Mouse (Mus musculus) c-Kit-positive CD71-positive TER-119-negative erythroid progenitor cells, embryonic 14.5 days (primary cell): ENCODE measurements at regions not wholly inside any gene's neighbourhood (a gene's known extent, or its start where the extent isn't known, plus 50 kb on each side); places are given as distances from the start of the nearest gene placed in this dataset.
"Not testable (repeated sequence)": the region's sequence is repeated elsewhere in the genome, so short reads cannot be mapped to it uniquely, and the experiment has no call there.

Experiments
- DNase-seq: peaks from one replicate; pipeline ENCODE4 v3.0.0-alpha.2; 2013; ENCODE audit warnings: low read depth

DNA sequence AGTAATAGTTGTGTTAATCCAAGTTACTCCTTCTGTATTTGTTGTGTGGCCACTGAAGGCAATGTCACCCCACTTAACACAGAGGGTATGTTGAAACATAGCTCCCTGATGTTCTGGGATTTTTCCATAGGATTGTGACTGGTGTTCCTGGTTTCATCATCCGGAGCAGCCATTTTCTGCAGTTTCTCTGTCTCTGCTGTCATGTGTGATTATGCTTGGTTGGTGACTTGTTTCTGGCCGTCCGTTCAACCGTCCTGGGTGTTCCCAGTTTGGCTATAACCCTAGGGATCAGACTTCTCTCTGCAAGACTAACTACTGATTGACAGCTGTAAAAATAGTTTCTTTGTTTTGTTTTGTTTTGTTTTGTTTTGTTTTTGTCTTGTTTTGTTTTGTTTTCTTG is 98.1 kb upstream of the Rpl34 start:
- no peak for DNase-seq

DNA sequence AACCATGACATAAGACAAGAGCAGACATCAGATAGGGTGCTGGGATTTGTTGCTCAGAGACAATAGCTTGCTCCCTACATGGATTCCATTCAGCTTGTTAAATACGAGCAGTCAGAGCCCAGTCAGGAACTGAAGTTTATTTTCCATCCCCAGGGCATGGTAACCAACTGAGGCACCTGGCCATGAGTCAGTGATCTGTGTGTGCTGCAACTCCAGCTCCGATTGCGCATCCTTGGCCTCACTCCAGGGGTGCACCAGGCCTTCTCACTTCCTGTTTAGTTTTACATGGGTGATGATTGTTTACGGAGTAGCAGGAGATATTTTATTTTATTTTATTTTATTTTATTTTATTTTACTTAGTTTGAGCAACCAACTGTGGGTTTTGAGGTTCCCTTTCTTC is 97.7 kb upstream of the Rpl34 start:
- DNase-seq, result no peak

DNA sequence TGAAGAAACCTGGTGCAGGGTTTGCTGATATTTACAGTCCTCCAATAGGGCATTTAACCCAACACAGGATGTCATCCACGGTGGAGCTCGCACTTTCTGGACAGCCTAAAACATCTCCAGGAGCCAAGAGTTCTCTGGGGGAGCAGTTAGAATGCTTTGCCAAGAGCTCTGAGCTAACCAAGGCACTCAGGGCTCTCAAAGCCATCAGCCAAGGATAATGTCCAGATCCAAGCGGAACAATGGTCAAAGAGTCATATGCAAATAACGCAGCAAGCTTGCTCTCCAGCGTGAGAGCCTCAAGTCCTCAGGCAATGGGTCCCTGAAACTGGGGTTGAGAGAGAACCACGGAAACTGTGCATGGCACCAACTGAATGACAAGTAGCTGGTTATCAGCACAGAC is 96.8 kb upstream of the Rpl34 start:
- no peak for DNase-seq

DNA sequence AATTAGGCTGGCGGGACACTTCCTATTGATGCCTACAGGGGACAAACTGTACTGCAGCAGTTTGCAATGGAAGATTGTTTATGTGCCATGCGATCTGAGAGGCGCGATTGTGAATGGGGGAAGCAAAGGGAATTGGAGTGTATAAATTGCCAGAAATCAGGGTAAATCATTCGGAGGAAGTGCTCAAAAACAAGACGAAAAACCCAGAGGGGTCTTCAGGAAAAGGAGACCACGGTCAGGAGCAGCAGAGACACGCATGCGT is 89.6 kb upstream of the Rpl34 start:
- no peak for DNase-seq

DNA sequence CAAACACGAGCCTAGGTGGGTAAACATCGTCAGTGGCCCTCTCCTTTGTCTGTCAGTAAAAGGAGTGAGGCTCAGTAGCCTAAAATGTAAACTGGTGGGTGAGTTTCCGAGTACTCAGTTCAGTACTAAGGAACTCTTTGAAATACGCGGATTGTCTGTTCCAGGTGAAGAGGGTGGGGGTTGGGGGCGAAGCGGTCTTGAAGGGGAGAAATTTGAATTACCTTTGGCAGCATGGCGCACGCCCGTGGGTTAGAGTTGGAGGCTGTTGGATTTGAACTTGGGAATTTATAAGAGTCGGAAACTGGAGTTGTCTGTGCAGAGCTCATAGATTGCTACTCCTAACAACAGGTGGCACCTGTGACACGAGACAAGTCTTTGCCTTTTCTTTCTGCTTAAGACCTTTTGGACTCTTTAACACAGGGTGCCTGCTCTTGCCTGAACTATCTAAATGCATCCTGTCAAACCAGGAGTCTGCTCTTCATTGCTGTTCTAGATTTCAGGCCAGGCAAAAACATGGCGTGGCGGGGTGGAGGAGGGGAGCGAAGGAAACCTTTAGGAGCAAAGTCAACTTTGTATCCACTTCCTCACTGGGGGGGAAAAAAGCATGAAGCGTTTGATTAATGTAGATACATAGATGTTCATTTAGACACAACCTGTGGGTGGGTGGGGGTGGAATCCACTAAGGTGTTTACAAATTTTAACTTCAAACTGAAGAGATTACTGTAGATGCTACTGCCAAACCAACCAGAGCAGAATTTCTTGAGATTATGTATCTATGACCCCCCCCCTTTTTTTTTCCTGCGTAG is 89.0 kb upstream of the Rpl34 start:
- no peak for DNase-seq

DNA sequence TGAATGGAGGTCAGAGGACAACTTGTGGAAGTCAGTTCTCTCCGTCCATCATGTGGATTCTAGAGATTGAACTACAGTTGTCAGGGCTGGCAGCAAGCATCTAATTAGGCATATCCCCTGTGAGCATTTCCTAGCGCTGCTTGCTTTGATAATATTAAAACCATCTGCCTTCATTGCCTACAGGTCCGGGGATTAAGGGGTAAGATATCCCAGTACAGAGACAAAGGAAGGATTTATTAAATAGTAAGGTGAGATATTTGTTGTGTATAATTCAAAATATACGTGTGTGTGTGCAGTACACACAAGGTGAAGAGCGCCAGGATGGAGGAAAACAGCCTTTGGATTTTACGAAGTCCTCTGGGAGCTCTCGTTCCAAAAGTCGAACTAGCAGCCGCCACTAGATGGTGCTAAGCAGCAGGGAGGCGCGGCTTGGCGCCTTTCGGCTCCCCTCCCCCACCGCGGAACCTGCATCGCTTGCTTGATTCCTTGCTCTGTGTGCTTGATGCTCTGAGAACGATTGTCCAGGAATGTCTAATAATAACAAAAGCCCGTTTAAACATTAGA is 88.4 kb upstream of the Rpl34 start:
- DNase-seq, result peak; percentile 61

DNA sequence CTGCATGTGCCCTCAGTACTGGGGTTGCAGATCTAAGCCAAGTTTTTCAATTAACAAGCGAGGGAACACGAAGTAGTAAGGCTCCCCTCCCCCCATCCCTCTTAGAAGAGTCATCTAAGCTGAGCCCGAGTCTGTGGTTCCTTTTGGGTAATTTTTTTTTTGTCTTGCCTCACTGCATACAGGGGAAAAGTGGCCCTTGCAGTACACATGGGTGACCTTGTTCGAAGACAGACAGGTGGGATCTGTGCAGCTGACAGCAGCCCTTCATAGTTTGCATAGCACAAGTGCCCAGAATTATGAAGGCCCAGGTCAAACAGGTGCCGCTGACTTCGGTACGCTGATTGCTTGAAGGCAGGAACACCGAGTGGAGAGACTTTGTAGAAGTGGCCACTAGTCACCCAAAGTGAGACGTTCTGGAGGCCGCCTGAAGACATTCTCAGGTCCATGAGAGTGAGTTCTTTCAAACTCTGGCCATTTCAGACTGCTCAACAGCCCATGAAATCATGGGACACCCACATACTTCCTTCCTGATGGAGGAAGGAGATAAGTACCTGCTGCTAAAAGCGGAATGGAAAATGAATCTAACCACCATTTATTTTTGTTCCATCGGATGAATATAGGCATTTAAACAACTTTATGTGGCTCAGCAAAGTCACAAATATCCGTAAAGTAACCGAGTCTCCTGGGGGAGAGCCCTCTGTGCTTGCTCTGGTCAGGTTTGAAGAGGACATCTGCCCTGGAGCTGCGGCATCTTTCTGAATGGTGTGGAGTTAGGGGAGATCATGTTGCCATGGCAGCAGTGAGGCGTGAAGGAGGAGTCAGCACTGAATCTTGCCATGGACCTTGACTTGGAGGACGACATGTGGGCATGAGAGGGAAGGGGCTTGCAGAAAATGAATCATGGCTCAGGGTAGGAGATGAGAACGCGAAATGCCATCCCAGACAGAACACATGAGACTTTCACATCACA is 79.8 kb upstream of the Rpl34 start:
- no peak for DNase-seq

DNA sequence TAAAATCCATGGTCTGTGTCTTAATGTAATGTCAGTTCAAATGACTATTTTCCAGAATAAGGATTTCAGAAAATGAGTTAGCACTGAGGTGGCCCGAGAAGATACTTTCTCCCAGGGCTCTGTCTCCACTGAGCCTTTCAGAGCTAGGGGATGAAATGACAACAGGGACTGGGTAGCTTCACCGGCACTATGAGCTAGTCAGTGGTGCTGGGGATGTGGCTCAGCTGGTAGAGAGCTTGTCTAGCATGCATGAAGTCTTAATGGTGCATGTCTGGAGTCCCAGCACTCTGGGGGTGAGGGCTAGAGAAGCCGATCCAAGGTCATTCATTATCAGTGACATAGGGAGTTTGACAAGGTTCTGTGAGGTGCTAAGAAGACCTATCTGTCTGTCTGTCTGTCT is 75.1 kb upstream of the Rpl34 start:
- DNase-seq, result no peak

DNA sequence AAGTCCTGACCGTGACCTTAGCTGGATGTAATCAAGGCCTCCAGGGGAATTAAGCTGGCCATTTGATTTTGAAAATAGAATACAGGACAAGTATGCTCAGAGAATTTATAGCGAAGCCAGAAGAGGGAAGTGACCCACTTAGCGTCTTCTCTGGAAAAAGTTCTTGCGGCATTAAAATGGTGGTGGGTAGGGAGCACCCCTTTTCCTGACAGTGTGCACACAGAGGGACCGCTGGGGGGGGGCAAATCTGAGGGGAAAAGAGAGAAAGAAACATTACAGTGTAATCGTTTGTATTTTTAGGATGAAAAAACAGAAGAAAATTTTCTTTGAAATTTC is 74.1 kb upstream of the Rpl34 start:
- no peak for DNase-seq

DNA sequence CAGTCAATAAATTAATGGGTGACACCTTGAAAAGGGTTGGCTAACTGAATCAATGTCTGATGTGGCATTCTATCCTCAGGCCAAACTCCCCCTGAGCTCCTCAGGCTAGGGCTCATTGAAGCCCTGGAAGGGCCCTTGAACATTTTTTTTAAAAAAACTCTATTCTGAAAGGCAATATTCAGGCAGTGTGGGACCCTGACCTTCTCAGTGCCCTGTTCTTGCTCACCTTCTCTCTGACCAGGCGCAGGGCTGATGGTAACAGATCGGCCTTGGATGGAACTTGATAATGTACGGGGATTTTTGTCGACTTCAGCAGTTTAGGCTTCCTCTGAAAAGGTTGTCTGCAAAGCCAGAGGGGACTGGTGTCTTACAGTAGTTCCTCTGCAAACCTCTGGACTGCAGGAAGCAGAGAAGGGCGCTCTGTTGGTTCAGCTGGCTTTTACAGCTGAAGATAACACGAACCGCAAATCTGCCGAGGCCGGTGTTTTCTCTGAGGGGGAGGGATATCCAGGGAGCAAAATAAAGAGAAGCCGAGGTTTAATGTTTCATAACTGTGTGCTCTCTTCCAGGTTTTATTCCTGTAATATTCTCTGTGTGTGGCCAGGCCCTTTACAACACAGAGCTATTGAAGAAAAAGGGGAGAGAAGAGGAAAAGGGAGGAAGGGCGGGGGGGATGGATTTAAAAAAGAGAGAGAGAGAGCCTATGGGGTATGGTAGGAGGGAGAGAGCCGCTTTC is 73.6 kb upstream of the Rpl34 start:
- no peak for DNase-seq

DNA sequence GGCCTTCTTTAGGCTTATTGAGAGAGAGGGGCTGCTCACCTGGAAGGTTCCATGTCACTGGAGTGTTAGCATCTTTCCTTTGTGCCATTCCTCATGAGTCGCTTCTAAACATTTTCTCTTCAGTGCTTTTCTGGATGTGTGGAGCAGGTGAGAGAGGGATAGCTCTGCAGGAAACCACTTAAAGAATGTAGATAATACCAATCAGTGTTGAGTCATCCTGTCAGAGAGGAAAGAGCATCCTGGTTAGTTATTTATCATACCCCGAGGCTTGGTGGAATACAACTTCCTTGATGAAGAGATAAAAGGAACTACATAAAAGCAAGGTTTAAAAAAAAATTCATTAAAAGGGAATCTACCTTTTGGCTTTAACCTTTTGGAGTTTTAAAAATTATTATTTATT is 69.8 kb upstream of the Rpl34 start:
- DNase-seq, result no peak

DNA sequence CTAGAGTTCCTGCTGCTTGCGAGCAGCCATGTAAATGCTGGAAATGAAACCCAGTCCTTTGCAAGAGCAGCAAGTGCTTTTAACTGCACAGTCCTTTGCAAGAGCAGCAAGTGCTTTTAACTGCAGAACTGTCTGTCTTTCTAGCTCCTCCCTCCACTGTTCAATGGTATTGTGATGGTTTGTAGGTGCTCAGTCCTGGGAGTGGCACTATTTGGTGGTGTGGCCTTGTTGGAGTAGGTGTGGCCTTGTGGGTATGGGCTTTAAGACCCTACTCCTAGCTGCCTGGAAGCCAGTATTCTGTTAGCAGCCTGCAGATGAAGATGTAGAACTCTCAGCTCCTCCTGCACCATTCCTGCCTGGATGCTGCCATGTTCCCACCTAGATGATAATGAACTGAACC is 67.8 kb upstream of the Rpl34 start:
- not testable (repeated sequence) for DNase-seq

DNA sequence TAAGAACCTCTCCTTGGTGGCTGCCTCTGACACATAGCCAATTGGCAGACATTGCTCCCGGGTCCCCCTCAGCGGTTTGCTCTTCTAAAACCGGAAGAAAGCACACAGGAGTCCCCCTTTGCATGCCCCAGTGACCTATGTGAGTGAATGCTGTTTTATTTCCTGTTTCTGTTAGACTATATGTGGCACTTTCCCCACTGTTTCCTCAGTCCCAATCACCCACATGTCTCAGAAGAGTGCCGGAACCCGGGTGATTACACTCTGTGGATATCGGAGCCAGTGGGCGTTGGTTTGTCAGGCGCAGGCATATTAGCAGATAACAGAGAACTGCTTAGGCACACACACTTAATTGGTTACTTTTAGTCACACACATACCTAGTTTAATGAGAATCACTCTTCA is 66.3 kb upstream of the Rpl34 start:
- DNase-seq, result no peak

DNA sequence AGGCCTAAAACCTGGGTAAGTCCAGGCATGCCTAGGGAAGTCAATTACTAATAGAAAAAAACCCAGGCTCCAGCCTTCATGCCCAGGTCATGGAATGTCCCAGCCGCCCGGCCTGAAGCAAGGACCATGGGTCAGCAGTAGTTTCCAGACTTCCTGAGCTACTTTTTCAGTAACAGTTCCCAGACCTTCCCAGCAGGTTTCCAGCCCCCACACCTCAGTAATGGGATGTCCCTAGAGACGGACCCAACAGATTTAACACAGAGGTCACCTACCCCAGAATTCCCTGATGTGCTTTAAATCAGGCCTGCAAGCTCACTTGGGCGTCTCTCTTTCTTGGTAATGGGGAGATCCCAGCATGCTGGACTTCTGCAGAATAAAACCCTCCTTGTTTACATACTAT is 65.2 kb upstream of the Rpl34 start:
- DNase-seq, result no peak

DNA sequence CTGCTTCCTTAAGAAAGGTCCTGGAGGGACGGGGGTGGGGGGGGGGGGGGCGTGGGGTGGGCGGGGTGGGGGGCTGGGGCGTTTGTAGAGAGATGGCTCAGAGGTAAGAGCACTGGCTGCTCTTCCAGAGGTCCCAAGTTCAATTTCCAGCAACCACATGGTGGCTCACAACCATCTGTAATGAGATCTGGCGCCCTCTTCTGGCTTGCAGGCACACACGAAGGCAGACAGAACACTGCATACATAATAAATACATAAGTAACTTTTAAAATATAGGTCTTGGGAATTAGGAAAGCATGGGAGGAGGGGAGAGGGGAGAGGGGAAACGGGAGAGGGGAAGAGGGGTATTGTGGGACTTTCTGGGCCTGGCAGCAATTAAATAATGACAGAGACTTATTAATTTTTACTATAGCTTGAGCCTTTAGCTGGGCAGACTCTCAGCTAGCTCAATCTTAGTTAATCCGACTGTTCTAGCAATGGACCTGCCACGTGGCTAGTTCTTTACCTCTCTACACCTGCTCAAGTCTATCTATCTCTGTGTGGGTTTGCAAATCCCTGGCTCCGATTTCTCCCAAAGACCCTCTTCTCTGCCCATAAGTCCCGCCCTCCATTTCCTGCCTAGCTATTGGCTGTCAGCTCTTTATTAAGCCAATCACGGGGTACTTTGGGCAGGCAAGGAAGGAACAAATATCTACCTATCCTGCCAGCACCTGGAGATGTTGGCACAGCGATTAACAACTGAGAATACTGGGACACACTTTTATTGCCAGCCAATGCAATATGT is 64.1 kb upstream of the Rpl34 start:
- DNase-seq, result no peak

DNA sequence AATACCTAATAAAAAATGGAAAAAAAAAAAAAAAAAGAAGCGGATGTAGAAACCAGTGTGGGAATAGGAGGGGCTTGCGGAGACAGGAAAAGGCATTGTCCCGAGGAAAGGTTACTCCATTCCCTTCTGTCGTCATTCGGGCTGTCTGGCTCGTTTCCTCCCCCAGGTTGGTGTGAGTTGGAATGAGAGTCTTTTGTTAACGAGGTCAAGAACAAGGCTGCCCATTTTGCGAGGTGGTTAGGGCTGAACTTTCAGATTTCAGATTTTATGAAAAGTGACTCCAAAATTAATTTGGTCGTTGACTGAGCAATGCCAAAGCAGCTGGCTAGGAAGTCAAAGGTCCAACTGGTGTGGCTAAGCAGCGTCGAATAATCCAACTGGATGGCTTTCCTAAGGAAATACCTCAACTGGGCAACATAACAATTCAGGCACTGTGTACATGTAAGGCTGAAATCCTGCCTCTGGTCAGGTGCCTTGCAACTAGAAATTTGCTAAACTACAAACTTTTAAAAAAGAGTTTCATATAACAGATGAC is 50.6 kb upstream of the Rpl34 start:
- DNase-seq, result no peak
